Mouse (Mus musculus) cortical plate, adult 2 months (tissue): ENCODE data around the gene Olfr1513. TPM values are rescaled to one million over a fixed set of nuclear protein-coding genes. Genes with fewer than 3 reads are reported as not detected.
"Not testable (repeated sequence)": the region's sequence is repeated elsewhere in the genome, so short reads cannot be mapped to it uniquely, and the experiment has no call there.

Experiments
- H3K27ac ChIP-seq: fragments of 200-500 bp; 2 replicates; pipeline ENCODE4 v1.5.1; 2012; ENCODE audit warnings: low read length, control low read depth, inconsistent platforms; ENCODE audit not compliant: insufficient read depth
- H3K4me1 ChIP-seq: fragments of 200-500 bp; 2 replicates; pipeline ENCODE4 v1.6.1; 2011; ENCODE audit warnings: low read length; ENCODE audit not compliant: control insufficient read depth, insufficient read depth
- H3K4me3 ChIP-seq: fragments of 200-500 bp; 2 replicates; pipeline ENCODE4 v1.5.1; 2011; ENCODE audit warnings: mild to moderate bottlenecking, low read length, control low read depth; ENCODE audit not compliant: insufficient read depth
- CTCF ChIP-seq: fragments of 200-500 bp; IDR thresholded peaks from 2 replicates; pipeline ENCODE4 v1.5.1; 2011; ENCODE audit warnings: mild to moderate bottlenecking, control low read depth, low read length; ENCODE audit not compliant: insufficient read depth; ENCODE audit errors: extremely low read depth
- POLR2A ChIP-seq: fragments of 200-500 bp; IDR thresholded peaks from 2 replicates; pipeline ENCODE4 v1.6.1; 2011; ENCODE audit warnings: mild to moderate bottlenecking, low read length, control low read depth; ENCODE audit not compliant: insufficient read depth; ENCODE audit errors: extremely low read depth
- polyA plus RNA-seq: library from polyadenylated mRNA; depleted of rRNA; stranded (reverse); fragments of >200 nt; gene quantifications from 2 replicates; pipeline ENCODE4 v1.2.3, GENCODE M21; 2012; rRNA removed

The Olfr1513 gene
- polyA plus RNA-seq, 1 experiment, result not detected

GRCm38 (mm10) chr14:52313931-52314807 lies 42.0 kb downstream of the Olfr1513 start:
- Histone ChIP-seq H3K4me1 (peaks cover 6% of the 10 kb centered on the region), H3K27ac (no peak overlapping the region), H3K4me3 (no peak overlapping the region)
- TF ChIP-seq POLR2A (no peak), CTCF (no peak)

GRCm38 (mm10) chr14:52310906-52311305 lies 45.3 kb downstream of the Olfr1513 start:
- H3K27ac ChIP-seq, result no peak overlapping the region

GRCm38 (mm10) chr14:52310343-52310742 lies 45.9 kb downstream of the Olfr1513 start:
- H3K27ac ChIP-seq, H3K4me1 ChIP-seq, H3K4me3 ChIP-seq: not testable (repeated sequence)

More at GRCm38 (mm10) chr14:52310906-52311305, 45.3 kb downstream of the Olfr1513 start:
- Histone ChIP-seq H3K4me1 (peaks cover 6% of the 10 kb centered on the region), H3K4me3 (no peak overlapping the region)
- TF ChIP-seq CTCF (no peak), POLR2A (no peak)

- no peak overlapping the region for H3K4me3 ChIP-seq
- TF ChIP-seq POLR2A (no peak), CTCF (no peak)
- no peak overlapping the region for H3K27ac ChIP-seq
- no peaks in the 10 kb centered on the region for H3K4me1 ChIP-seq
Observed at GRCm38 (mm10) chr14:52306100-52306499, 50.1 kb downstream of the Olfr1513 start.

- TF ChIP-seq CTCF, result no peak
- peak; percentile 75 for TF ChIP-seq POLR2A
Observed at GRCm38 (mm10) chr14:52304644-52305271, 51.5 kb downstream of the Olfr1513 start, which contains the start of gene Mettl3. Gene Mettl3, minus strand, starts transcription at chr14:52305128.

GRCm38 (mm10) chr14:52303517-52303916 lies 52.7 kb downstream of the Olfr1513 start:
- not testable (repeated sequence) for H3K27ac ChIP-seq, H3K4me1 ChIP-seq
- peak overlapping the region; percentile 48; the same call in 1 of the 2 replicates for H3K4me3 ChIP-seq

More at GRCm38 (mm10) chr14:52304644-52305271, 51.5 kb downstream of the Olfr1513 start, which contains the start of gene Mettl3:
- peak within 1 kb of the TSS; percentile 48 for H3K4me3 ChIP-seq
- 0 out of 2 replicates have a peak within 1 kb of the TSS, but pooled peaks have one; percentile 4 for H3K27ac ChIP-seq
- H3K4me1 ChIP-seq, result no peaks in the 10 kb centered on the region

Other genes starting within 250 kb of the Olfr1513 start
- gene Rpgrip1, start 245.7 kb downstream of the Olfr1513 start, polyA plus RNA-seq, result 1.3 and 1.8 TPM in 2 replicates
- gene Supt16, start 159.0 kb downstream of the Olfr1513 start, polyA plus RNA-seq, result 25.6 and 28.2 TPM in 2 replicates
- 53.5 and 60.7 TPM in 2 replicates for gene Chd8, start 98.6 kb downstream of the Olfr1513 start, polyA plus RNA-seq
- 41.2 and 42.4 TPM in 2 replicates for gene Tox4, start 77.3 kb downstream of the Olfr1513 start, polyA plus RNA-seq
- 42.0 and 44.4 TPM in 2 replicates for gene Rab2b, start 76.9 kb downstream of the Olfr1513 start, polyA plus RNA-seq
- gene Mettl3, start 51.3 kb downstream of the Olfr1513 start, polyA plus RNA-seq, result 28.7 and 28.8 TPM in 2 replicates
- gene Sall2, start 27.6 kb downstream of the Olfr1513 start, polyA plus RNA-seq, result 24.6 and 26.5 TPM in 2 replicates
- not detected in 2 replicates for gene Olfr1512, start 22.8 kb upstream of the Olfr1513 start, polyA plus RNA-seq
- not detected in 2 replicates for gene Olfr1511, start 41.0 kb upstream of the Olfr1513 start, polyA plus RNA-seq
- gene Olfr1510, start 58.0 kb upstream of the Olfr1513 start, polyA plus RNA-seq, result not detected in 2 replicates
- gene Olfr1509, start 86.6 kb upstream of the Olfr1513 start, polyA plus RNA-seq, result not detected in 2 replicates
- not detected in 2 replicates for gene Olfr1508, start 111.1 kb upstream of the Olfr1513 start, polyA plus RNA-seq
- gene Olfr1507, start 139.3 kb upstream of the Olfr1513 start, polyA plus RNA-seq, result not detected in 2 replicates